Mouse (Mus musculus): Measurements from ENCODE around the gene Zfp410.
"Not testable (repeated sequence)": the region's sequence is repeated elsewhere in the genome, so short reads cannot be mapped to it uniquely, and the experiment has no call there.

Zfp410 gene

GRCm38 (mm10) chr12:84316721-84317621 is at the start of gene Zfp410:
TSS of gene Zfp410 (plus strand) at chr12:84316852.
- DNase-seq: peak; percentile 87

- no peak for DNase-seq
These were observed 49.4 kb upstream of the Zfp410 start for GRCm38 (mm10) chr12:84267264-84267663.

DNA sequence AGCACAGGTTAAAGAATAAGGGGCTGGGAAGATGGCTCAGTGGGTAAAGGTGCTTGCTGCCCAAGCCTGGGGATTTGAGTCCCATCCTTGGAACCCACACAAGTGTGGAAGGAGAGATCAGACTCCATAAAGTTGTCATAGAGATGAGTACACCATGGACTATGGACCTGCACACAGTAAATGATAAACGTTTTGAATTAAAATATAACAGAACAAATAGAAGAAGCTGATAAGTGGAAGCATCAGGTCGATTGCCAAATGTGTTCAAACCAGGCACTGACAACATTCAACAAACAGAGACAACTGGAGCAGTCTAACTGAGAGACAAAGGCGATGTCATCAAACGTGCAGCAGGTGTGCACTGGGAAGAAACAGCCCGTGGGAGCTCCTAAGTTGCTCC is 43.3 kb upstream of the Zfp410 start:
- DNase-seq: peak; percentile 51

DNA sequence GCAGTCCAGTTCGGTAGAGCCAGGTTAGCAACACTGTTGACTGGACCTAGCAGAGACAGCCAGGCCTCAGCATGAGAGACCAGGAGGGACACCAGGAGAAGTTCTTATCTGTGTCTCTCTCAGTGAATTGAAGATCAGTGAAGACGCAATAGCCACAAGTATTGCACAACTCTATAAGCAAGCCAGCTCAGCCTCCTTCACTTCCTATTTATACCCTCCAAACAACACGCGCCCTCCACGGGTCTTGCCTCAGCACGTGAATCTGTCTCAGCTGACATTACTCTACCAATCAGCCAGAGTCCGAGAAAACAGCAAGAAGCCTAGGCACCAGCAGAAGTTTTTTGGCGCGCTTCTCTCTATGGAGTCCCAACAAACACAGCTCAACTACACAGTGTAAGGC is 41.4 kb upstream of the Zfp410 start:
- no peak for DNase-seq

GRCm38 (mm10) chr12:84276288-84276687 is 40.4 kb upstream of the Zfp410 start:
- DNase-seq: no peak

DNA sequence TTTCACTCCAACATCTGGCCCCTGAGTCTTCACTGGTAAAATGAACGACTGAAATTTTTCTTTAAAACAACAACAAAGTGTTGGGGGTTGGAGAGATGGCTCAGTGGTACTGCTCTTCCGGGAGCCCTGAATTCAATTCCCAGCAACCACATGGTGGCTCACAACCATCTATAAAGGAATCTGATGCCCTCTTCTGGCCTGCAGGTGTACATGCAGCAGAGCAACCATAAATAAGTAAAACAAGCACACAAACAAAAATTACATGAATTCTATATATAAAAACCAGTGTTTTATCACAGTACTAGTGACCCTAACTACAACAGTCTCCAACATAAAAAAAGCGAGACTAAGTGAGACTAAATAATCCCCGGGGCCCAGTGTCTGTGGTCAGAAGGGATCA is 39.9 kb upstream of the Zfp410 start:
- no peak for DNase-seq

DNA sequence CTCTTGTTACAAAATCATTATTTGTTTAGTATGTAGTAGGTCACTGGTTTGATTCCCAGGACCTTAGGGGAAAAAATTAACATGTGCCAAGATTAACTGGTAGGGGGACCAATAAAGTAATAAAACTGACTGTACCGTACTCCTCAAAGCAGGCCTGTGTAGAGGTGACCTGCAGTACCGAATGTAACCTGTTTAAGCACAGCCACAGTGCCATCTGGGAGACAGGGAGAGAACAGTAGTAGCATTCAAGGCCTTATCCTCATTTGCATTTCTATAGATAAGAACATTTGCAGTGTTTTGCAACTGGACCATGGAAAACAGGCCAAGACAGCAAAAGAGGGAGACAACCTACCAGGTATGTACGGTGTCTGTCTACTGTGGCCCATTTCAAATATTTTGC is 38.8 kb upstream of the Zfp410 start:
- DNase-seq: no peak

DNA sequence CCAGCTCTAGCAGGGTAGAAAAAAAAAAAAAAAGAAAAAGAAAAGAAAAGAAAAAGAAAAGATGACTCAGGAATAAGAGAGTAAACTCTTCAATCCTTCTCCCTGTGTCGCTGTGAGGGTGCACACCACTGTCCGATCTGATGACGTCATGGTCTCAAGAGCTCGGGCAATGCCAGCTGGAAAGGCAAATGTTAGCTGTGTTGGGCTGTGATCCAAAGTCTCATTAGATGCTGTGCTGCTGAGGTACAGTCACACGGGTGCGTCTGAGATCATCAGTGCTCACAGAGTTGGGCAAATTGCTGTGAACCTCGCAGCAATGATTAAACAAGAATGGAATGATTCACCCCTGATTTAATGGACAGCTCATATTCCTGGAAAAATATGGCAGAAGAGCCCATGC is 37.8 kb upstream of the Zfp410 start:
- DNase-seq: peak; percentile 44

DNA sequence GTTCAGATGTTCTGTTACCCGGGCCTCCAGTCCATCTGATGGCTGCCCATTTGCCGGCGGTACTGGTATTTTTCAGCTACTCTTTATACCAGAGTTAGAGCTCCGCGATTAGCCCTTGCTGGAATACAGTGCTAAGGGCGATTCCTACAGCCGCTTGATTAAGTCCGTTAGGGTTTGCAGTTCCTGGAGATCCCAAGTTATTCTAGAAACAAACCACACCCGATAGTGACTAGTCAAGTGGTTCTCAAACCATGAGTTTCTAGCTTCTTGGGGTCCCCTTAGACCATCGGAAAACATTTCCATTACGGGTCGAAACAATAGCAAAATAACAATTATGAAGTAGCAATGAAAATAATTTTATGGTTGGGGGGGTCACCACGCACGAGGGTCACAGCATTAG is 32.3 kb upstream of the Zfp410 start:
- DNase-seq: no peak

DNA sequence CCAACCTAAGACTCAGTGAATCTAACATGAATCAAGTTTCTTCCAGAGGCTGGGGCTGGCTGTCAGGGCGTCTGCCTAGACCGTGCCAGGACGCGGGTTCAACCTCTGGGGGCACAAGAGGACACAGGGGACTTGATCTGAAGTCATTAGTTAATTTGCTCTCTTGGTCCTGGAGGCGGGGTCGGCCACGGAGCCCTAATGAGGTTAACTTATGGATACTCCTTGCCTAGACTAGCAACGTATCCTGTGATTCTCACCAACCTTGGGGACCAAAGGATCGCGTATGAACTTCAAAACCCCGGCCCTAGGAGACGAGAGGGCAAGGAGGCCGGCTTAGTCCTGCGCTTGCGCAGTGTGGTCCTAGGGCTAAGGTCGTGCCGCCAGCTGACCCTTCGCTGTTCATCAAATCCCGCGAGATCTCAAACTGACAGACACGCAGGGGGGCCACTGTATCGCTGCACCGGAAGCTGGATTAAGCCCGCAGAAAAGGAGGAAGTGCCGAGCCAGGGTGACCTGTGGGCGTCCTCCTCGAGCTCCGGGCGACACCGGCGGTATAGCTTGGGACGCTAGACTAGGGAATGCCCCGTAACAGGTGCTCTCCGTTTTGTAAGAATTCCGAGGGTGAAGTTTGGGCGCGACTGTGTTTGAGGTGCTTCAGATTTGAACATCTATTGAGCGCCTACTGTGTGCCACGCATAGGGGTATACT is 31.6 kb upstream of the Zfp410 start, which contains the start of gene Ptgr2:
Gene Ptgr2 (plus strand): TSS at position 348 of the 708 bp plus-strand sequence.
- peak; percentile 97 for DNase-seq

GRCm38 (mm10) chr12:84285593-84285968 is 31.1 kb upstream of the Zfp410 start:
- DNase-seq: peak; percentile 19

DNA sequence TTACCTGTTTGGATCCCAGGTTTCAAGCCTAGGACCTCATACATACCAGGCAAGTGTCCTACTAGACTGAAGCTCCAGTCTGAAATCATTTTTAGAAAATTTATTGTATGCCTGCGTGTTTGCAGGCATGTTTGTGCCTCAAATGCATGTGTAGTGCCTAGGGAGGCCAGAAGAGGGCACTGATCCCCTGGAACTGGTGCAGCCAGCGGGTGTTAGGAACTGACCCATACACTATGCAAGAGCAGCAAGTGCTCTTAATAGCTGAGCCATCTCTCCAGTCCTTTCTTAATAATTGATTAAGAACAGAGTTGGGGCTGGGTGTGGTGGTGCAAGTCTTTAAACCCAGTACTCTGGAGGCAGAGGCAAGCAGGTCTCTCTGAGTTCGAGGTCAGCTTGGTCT is 28.2 kb upstream of the Zfp410 start:
- DNase-seq: peak; percentile 69

- no peak for DNase-seq
These were observed 18.8 kb upstream of the Zfp410 start for GRCm38 (mm10) chr12:84297851-84298250.

- DNase-seq: no peak
These were observed 17.4 kb upstream of the Zfp410 start for GRCm38 (mm10) chr12:84299265-84299664.

DNA sequence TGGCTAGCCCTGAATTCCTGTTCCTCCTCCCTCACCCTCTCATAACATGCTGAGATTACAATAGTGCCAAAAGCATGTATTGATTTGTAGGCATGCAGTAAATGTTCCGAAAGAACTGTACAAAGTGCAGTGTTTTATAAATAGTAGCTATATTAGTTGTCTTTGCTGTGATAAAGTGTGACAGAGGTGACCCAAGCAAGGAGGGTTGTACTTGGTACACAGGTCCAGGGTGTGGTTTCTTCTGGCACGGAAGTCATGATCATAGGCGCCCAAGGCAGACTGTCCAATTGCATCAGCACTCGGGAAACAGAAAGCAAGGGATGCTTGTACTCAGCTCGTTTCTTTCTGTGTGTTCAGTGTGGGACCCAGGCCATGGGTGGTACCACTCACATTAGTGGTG is 12.6 kb upstream of the Zfp410 start:
- DNase-seq: no peak

GRCm38 (mm10) chr12:84304554-84304953 is 12.1 kb upstream of the Zfp410 start:
- DNase-seq: no peak

DNA sequence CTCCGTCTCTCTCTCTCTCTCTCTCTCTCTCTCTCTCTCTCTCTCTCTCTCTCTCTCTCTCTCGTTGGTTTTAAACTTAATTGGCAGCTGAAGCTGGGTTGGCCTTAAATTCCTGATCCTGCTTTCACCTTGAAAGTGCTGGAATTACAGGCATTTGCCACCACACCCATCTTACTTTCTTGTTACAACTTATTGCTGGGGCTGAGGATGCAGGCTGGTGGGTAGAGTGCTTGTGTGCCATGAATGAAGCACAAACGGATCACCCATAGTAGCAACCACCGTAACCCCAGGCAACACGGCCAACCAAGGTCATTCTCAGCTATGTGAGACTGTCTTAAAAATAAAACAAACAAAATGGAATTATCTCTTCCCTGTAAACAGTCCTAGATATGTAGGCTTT is 5.3 kb upstream of the Zfp410 start:
- DNase-seq: no peak

DNA sequence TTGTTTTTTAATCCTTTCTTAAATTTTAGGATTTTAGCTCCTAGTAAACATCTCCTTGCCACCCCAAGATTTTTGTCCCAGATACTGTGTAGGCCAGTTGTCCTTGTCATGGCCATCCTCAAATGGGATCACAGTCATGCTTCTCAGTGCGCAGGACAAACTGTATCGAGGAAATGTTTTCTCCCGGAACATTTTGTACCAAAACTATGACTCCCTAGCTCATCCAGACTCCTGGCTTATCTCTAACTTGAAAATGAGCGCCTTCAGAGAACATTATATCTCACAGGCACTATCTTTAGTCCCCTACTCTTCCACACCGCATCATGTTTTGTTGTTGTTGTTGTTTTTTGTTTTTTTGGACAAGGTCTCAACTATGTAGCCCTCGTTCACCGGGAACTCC is 646 bp upstream of the Zfp410 start:
- DNase-seq: no peak

- peak; percentile 49 for DNase-seq
These were observed 10.5 kb downstream of the Zfp410 start for GRCm38 (mm10) chr12:84327111-84327512.

DNA sequence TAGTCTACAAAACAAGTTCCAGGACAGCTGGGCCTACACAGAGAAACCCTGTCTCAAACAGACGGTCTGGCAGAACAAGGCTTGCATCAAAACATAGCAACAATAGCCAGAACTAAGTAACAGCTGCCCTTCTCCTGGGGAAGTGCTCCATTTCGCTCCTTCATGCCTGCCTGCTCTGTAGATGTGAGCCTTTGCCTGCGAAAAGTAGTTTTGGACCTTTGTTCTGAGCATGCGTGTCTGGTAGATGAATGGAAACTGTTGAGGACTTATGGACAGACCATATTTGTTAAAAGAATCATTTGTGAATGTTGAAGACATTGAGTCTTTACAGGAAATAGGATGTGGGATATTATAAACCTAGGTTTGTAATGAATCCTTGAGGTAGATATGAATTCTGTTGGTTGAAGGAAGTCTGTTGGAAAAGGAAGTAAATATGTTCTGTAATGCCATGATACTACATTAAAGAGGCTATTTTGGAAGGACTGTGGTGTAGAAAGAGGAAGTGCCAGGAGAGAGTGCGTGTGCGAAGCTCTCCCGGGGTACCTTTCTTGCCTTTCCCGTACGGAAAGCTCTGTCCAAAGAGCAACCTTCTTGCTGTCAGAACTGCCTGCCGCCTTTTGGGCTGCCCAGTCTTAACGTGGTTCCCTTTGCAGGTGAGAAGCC is 20.4 kb downstream of the Zfp410 start:
- no peak for DNase-seq

DNA sequence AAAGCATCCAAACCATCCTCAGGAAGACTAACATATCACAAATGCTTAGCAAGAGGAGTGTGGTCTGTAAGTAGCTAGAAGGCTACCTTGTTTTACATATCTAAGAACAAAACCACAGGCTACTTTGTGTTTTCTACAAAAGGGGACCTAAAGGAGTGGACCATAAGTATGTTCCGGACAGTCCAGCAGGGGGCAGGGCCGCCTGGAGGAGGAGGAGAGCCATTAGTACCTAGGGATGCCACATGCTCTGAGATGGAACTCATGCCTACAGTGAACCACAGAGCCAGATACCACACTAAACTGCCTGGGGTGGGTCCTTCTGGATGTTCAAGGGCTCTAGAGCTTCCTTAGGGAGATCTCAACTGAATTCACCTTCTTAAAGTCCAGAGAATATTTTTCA is 30.5 kb downstream of the Zfp410 start:
- peak; percentile 40 for DNase-seq

DNA sequence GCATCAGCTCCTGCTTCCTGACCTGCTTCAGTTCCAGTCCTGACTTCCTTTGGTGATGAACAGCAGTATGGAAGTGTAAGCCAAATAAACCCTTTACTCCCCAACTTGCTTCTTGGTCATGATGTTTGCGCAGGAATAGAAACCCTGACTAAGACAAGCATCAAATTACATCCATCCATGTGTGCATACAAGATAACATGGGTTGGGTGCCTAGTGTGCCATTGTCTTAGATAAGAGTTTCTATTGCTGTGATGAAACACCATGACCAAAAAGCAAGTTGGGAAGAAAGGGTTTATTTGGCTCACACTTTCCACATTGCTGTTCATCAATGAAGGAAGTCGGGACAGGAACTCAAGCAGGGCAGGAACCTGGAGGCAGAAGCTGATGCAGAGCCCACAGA is 42.0 kb downstream of the Zfp410 start:
- DNase-seq: not testable (repeated sequence)
